Mouse (Mus musculus) MEL (cell line): ENCODE measurements around the gene Ccn1.

Experiments used
- CTCF ChIP-seq, 3 experiments: IDR thresholded peaks in 2 of 3; conservative IDR thresholded peaks in 1 of 3; 2 replicates each; pipeline ENCODE4 v1.5.1; 2011 to 2012; ENCODE audit warnings: low read length in 3 of 3, low read depth in 2 of 3, mild to moderate bottlenecking in 2 of 3, improper control_type of control experiment in 1 of 3, inconsistent platforms in 1 of 3, mixed read lengths in 1 of 3, moderate library complexity in 1 of 3; ENCODE audit not compliant: control insufficient read depth in 1 of 3, insufficient read depth in 1 of 3, poor library complexity in 1 of 3, severe bottlenecking in 1 of 3
- E2F4 ChIP-seq: IDR thresholded peaks from 2 replicates; pipeline ENCODE4 v1.6.1; 2011; ENCODE audit warnings: low read depth, low read length, improper control_type of control experiment, borderline replicate concordance
- GATA1 ChIP-seq: IDR thresholded peaks from 2 replicates; pipeline ENCODE4 v1.6.1; 2011; ENCODE audit warnings: low read depth, low read length, improper control_type of control experiment
- MAFK ChIP-seq: IDR thresholded peaks from 2 replicates; pipeline ENCODE4 v1.6.1; 2011; ENCODE audit warnings: low read depth, mild to moderate bottlenecking, low read length, improper control_type of control experiment, borderline replicate concordance
- MEF2A ChIP-seq: IDR thresholded peaks from 2 replicates; pipeline ENCODE4 v1.6.1; 2014; ENCODE audit warnings: low read depth, mild to moderate bottlenecking, inconsistent platforms, low read length, improper control_type of control experiment; ENCODE audit not compliant: poor library complexity, insufficient replicate concordance, severe bottlenecking; ENCODE audit errors: extremely low read depth
- POLR2A ChIP-seq, 2 experiments: IDR thresholded peaks; 2 replicates each; pipeline ENCODE4 v1.6.1; 2011 to 2012; ENCODE audit warnings: low read length in 2 of 2, mild to moderate bottlenecking in 2 of 2, control low read depth in 1 of 2, improper control_type of control experiment in 1 of 2, low read depth in 1 of 2, moderate library complexity in 1 of 2; ENCODE audit not compliant: control insufficient read depth in 1 of 2, insufficient read depth in 1 of 2, poor library complexity in 1 of 2
- SMC3 ChIP-seq: IDR thresholded peaks from 2 replicates; pipeline ENCODE4 v1.6.1; 2011; ENCODE audit warnings: low read depth, low read length, improper control_type of control experiment
- TAL1 ChIP-seq: IDR thresholded peaks from 2 replicates; pipeline ENCODE4 v1.6.1; 2012; ENCODE audit warnings: mild to moderate bottlenecking, inconsistent platforms, low read length, moderate library complexity, mixed read lengths

DNA sequence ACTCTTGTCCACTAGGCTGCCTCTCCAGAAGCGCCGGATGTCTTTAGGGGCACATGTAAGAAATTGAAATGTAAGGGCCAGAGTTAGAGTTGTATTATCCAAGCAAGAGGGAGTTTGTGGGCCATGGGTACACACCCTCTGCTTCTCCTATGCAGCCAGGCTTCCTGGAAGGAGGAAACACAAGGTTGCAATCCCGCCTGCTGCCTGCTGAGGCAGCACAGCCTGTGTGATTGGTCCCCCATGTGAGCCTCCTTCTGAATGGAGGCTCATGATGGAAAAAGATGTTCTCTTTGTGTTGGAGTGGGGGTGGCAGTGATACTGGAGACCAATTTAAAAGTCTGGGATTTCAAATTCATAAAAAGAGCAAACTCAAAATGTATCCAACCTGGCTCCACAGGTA, 22.0 kb downstream of the Ccn1 start:
- peak in 2 of 3 experiments; percentile 22 to 30; a peak in 4 of 6 replicates for TF ChIP-seq CTCF (IDR thresholded peaks at IDR 0.05 in 2 of 3, conservative IDR thresholded peaks at IDR 0.05 in 1 of 3; ENCODE audit: control insufficient read depth in 1 of 3, insufficient read depth in 1 of 3, low read depth in 2 of 3, low read length in 3 of 3, poor library complexity in 1 of 3, severe bottlenecking in 1 of 3)
- no peak for TF ChIP-seq E2F4
- no peak for TF ChIP-seq POLR2A (IDR thresholded peaks at IDR 0.05; ENCODE audit: control insufficient read depth in 1 of 2, insufficient read depth in 1 of 2, low read depth in 1 of 2, low read length in 2 of 2, poor library complexity in 1 of 2)
- TF ChIP-seq MAFK = no peak
- no peak for TF ChIP-seq GATA1
- no peak for TF ChIP-seq MEF2A
- no peak for TF ChIP-seq TAL1
- TF ChIP-seq SMC3 = no peak
